Mouse (Mus musculus): ENCODE data around the gene Odf2l. TPM values are rescaled to one million over a fixed set of nuclear protein-coding genes. Genes with fewer than 3 reads are reported as not detected.

Odf2l gene
- polyA plus RNA-seq, 1 experiment from 2014 or later, result 17.4 TPM

DNA sequence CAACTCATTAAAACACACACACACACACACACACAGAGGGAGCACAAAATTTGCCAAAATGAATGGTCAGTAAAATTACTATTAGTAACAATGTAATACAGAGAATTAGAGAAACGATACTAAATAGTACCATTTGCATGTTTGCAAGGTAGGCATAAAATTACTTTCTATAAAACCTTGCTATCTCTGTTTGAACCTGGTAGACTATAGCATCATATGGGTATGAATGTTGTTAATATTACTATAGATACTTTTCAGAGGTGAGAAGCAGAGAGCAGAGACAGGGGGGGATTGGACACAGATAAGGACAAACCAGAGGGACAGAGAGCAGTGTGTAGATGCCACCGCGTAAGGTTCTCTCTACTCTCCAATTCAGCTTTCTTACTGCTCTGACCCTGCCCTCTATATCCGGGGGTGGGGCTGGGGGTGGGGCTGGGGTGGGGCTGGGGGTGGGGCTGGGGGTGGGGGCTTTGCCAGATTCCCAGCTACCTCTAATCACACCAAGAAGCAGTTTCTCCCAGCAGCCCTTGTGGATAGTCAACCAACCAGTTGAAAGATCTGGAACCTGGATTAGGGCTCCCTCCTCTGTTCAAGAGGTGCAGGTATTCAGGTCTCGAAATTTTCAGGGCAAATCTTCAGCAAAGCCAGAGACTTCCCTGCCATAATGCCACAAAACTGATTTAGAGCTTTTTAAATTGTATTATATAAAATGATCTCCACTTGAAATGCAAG is 12.4 kb upstream of the Odf2l start:
- Histone ChIP-seq H3K4me1 (ENCODE audit: insufficient read depth) (no peaks in the 10 kb centered on the region), H3K9ac (no peak overlapping the region), H3K27me3 (ENCODE audit: insufficient read depth, low read length) (no peaks in the 10 kb centered on the region), H3K4me2 (no peak overlapping the region), H3K9me3 (ENCODE audit: low read depth, low read length) (no peaks in the 10 kb centered on the region), H3K27ac (ENCODE audit: low read depth) (no peak overlapping the region), H3K4me3 (ENCODE audit: low read depth, low read length) (no peak overlapping the region), H3K36me3 (ENCODE audit: insufficient read depth) (no peaks in the 10 kb centered on the region)
- DNase-seq (no peak), ATAC-seq (ENCODE audit: insufficient read depth) (no peak)
- 72% methylated on average over 5 of the region's 5 CpGs for WGBS
- TF ChIP-seq CTCF (IDR thresholded peaks at IDR 0.05; ENCODE audit: low read depth), result peak; percentile 22; the same call in 1 of the 2 replicates

DNA sequence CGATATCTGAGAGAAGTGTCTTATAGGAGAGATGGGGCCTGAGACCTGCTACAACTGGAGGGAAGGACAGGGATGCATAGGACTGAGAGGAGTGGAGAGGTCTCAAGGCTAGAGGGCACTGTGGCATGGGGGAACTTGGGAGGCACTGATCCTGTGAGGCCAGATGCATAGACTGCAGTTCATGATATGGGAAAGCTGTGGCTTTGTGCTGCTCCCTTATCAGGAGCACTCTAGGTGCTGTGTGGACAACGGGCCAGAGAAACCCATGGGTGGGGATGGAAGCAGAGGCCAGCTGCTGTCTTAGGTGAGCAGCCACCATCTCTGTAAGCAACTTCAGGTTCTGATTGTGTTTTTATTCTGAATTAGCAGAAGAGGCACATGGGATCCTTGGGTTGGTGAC is 3.2 kb upstream of the Odf2l start:
- no peak overlapping the region for H3K9ac ChIP-seq
- no peak overlapping the region for H3K4me3 ChIP-seq (ENCODE audit: low read depth, low read length)
- H3K4me1 ChIP-seq (ENCODE audit: insufficient read depth), result 0 out of 2 replicates have a peak, but pooled peaks cover 3% of the 10 kb centered on the region
- H3K9me3 ChIP-seq (ENCODE audit: low read depth, low read length), result no peaks in the 10 kb centered on the region
- H3K4me2 ChIP-seq, result no peak overlapping the region
- no peaks in the 10 kb centered on the region for H3K36me3 ChIP-seq (ENCODE audit: insufficient read depth)
- DNase-seq (no peak), ATAC-seq (ENCODE audit: insufficient read depth) (no peak)
- 84% methylated on average over 2 of the region's 2 CpGs for WGBS
- H3K27me3 ChIP-seq (ENCODE audit: insufficient read depth, low read length), result no peaks in the 10 kb centered on the region
- H3K27ac ChIP-seq (ENCODE audit: low read depth), result no peak overlapping the region
- no peak for TF ChIP-seq CTCF (IDR thresholded peaks at IDR 0.05; ENCODE audit: low read depth)

DNA sequence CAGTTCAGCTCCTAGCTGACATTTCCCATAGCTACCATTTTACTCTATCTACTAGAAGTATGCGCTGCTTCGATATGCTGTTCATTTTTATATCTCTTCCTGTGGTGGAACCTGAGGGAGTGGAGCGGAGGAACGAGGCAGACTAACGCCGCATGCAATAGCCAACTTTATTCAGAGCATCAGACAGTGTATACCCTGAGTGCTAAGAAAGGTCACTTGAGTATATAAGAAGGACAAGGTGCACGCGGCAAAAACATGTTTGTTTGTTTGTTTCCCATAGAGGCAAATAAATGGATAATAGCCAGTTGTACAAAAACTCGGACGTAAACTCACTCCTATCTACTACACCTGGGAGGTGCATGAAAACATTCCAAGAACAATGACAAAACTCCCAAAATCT is 751 bp upstream of the Odf2l start:
- DNase-seq (no peak), ATAC-seq (ENCODE audit: insufficient read depth) (no peak)
- Histone ChIP-seq H3K27ac (ENCODE audit: low read depth) (peak overlapping the region; percentile 96), H3K9ac (peak overlapping the region; percentile 83), H3K4me2 (peak overlapping the region; percentile 80), H3K27me3 (ENCODE audit: insufficient read depth, low read length) (no peaks in the 10 kb centered on the region), H3K4me1 (ENCODE audit: insufficient read depth) (0 out of 2 replicates have a peak, but pooled peaks cover 3% of the 10 kb centered on the region), H3K9me3 (ENCODE audit: low read depth, low read length) (no peaks in the 10 kb centered on the region), H3K36me3 (ENCODE audit: insufficient read depth) (no peaks in the 10 kb centered on the region), H3K4me3 (ENCODE audit: low read depth, low read length) (peak overlapping the region; percentile 65)
- 80% methylated on average over 10 of the region's 10 CpGs for WGBS
- TF ChIP-seq CTCF (IDR thresholded peaks at IDR 0.05; ENCODE audit: low read depth), result no peak

DNA sequence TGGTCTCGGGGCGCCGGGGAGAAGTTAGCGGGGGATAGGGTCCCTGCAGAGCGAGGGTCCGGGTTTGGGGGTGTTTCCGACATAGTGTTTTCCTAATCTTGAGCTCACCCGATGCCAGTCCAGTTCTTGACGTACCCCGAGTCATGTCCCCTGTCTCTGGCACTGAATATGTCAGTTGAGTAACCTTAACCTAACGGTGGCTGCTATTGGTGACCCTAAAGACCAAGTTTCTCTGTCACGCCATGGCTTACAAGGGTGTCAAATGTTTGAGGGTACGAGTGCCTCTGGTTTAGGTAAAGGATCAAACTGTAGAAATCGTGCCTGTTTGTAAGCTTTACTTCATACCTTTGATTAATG is 592 bp downstream of the Odf2l start:
- H3K4me2 ChIP-seq, result peak overlapping the region; percentile 80
- ATAC-seq (ENCODE audit: insufficient read depth), result no peak
- no peaks in the 10 kb centered on the region for H3K36me3 ChIP-seq (ENCODE audit: insufficient read depth)
- no peaks in the 10 kb centered on the region for H3K27me3 ChIP-seq (ENCODE audit: insufficient read depth, low read length)
- 2% methylated on average over 14 of the region's 14 CpGs for WGBS
- H3K9me3 ChIP-seq (ENCODE audit: low read depth, low read length), result no peaks in the 10 kb centered on the region
- peak overlapping the region; percentile 83 for H3K9ac ChIP-seq
- no peak for DNase-seq
- H3K27ac ChIP-seq (ENCODE audit: low read depth), result peak overlapping the region; percentile 96
- 0 out of 2 replicates have a peak, but pooled peaks cover 3% of the 10 kb centered on the region for H3K4me1 ChIP-seq (ENCODE audit: insufficient read depth)
- TF ChIP-seq CTCF (IDR thresholded peaks at IDR 0.05; ENCODE audit: low read depth), result no peak
- peak overlapping the region; percentile 65 for H3K4me3 ChIP-seq (ENCODE audit: low read depth, low read length)

DNA sequence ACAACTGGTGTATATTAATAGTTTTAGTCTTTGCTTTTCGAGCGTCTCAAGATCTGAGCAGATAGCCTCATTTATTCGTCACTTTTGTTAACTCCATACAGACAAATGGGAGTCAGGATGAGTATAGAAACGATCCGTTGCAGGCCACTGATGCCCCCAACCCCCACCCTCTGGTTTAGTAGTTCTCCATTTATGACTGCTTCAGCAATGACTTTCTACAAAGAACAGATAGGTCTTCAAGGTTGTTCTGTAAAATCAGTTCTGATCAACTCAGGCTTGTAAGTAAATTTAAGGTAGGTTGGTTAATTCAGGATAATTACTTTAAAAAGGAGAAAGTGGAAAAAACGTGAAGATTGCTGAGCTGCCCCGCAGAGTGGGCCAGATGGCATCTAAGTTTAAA is 1.0 kb downstream of the Odf2l start:
- peak overlapping the region; percentile 83; the same call in 1 of the 2 replicates for H3K9ac ChIP-seq
- no peaks in the 10 kb centered on the region for H3K27me3 ChIP-seq (ENCODE audit: insufficient read depth, low read length)
- ATAC-seq (ENCODE audit: insufficient read depth) (no peak), DNase-seq (no peak)
- H3K4me1 ChIP-seq (ENCODE audit: insufficient read depth), result 0 out of 2 replicates have a peak, but pooled peaks cover 3% of the 10 kb centered on the region
- H3K27ac ChIP-seq (ENCODE audit: low read depth), result no peak overlapping the region
- H3K36me3 ChIP-seq (ENCODE audit: insufficient read depth), result 0 out of 2 replicates have a peak, but pooled peaks cover 3% of the 10 kb centered on the region
- H3K9me3 ChIP-seq (ENCODE audit: low read depth, low read length), result no peaks in the 10 kb centered on the region
- H3K4me3 ChIP-seq (ENCODE audit: low read depth, low read length), result peak overlapping the region; percentile 65
- H3K4me2 ChIP-seq, result peak overlapping the region; percentile 80
- WGBS, result 62% methylated on average over 7 of the region's 7 CpGs
- TF ChIP-seq CTCF (IDR thresholded peaks at IDR 0.05; ENCODE audit: low read depth), result no peak

DNA sequence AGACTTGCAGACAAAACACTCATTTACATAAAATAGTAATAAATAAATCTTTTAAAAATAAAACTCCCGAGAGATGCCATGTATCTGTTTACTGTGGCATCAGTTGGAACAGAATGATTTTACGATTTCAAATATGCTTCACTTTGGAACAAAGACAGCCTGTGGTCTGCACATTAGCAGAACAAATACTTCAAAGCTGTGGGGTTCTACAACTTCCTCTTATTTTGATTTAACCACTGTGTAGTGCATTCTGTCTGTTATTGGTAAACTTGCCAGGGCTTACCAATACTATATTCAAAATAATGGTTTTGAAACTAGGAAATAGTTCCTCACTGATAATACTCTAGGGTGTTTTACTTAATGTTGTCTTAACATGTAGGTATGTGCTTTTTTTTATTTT is 8.2 kb downstream of the Odf2l start:
- TF ChIP-seq CTCF (IDR thresholded peaks at IDR 0.05; ENCODE audit: low read depth), result no peak
- H3K9ac ChIP-seq, result no peak overlapping the region
- WGBS, result 87% methylated on average over 2 of the region's 2 CpGs
- no peak for ATAC-seq (ENCODE audit: insufficient read depth)
- no peaks in the 10 kb centered on the region for H3K9me3 ChIP-seq (ENCODE audit: low read depth, low read length)
- no peaks in the 10 kb centered on the region for H3K27me3 ChIP-seq (ENCODE audit: insufficient read depth, low read length)
- H3K27ac ChIP-seq (ENCODE audit: low read depth), result no peak overlapping the region
- H3K36me3 ChIP-seq (ENCODE audit: insufficient read depth), result peaks cover 11% of the 10 kb centered on the region; the same call in 1 of the 2 replicates
- DNase-seq, result no peak
- no peak overlapping the region for H3K4me2 ChIP-seq
- H3K4me1 ChIP-seq (ENCODE audit: insufficient read depth), result no peaks in the 10 kb centered on the region
- no peak overlapping the region for H3K4me3 ChIP-seq (ENCODE audit: low read depth, low read length)

DNA sequence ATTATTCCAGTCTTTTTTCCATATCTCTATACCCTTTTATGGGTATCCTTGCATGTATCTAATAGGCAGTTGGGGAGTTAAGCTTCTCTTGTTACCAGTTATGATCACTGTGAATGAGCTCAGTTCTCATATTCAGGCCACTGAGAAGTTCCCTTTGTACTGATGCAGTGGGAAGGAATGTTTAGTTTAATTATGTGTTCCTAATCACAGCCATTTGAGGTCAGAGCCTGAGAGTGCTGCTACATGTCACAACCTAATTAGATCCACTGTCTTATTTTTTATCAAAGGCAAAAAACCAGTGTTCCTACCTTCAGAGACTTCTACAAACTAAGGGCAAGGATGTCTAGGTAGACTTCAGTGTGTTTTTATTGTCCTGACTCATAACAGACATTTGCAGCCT is 11.0 kb downstream of the Odf2l start:
- Histone ChIP-seq H3K9ac (no peak overlapping the region), H3K4me1 (ENCODE audit: insufficient read depth) (no peaks in the 10 kb centered on the region), H3K27ac (ENCODE audit: low read depth) (no peak overlapping the region), H3K9me3 (ENCODE audit: low read depth, low read length) (no peaks in the 10 kb centered on the region), H3K36me3 (ENCODE audit: insufficient read depth) (peaks cover 28% of the 10 kb centered on the region), H3K27me3 (ENCODE audit: insufficient read depth, low read length) (no peaks in the 10 kb centered on the region), H3K4me2 (no peak overlapping the region), H3K4me3 (ENCODE audit: low read depth, low read length) (no peak overlapping the region)
- no peak for TF ChIP-seq CTCF (IDR thresholded peaks at IDR 0.05; ENCODE audit: low read depth)
- DNase-seq (no peak), ATAC-seq (ENCODE audit: insufficient read depth) (no peak)
